9 mouse cellular contexts compared by ENCODE assay signal in genomic region chr19:9989171-9989883, GRCm38 (mm10). TPM values are rescaled to one million over a fixed set of nuclear protein-coding genes. Genes with fewer than 3 reads are reported as not detected.
A peak's percentile ranks its signal among the peaks of the same experiment; 100 is the strongest.
DNase-seq lines count a peak whose midpoint lies in the region; ATAC-seq and TF ChIP-seq lines count a peak whose summit lies in the region.
"Had no signal": no experiment of that assay in that cellular context is flagged by ENCODE, and none has a peak within 500 bp of the region (broad histone marks: within the 10 kb centered on the region; RNA-seq: fewer than 3 reads in every experiment).

No protein-coding gene starts in this region.

- ATAC-seq in megakaryocyte, adult 5-6 weeks (ENCODE audit: poor library complexity, severe bottlenecking), result peak; percentile 41

- H3K4me3 ChIP-seq in kidney, adult 2 months (ENCODE audit: insufficient read depth, low read depth, low read length), result no peak overlapping the region
- H3K4me3 ChIP-seq in E14TG2a.4 (replicated peaks; ENCODE audit: low read length), result no peak overlapping the region
- H3K4me3 ChIP-seq in bone marrow, adult 2 months (replicated peaks; ENCODE audit: control insufficient read depth, low read depth, low read length), result no peak overlapping the region
- H3K4me3 ChIP-seq: limb, embryonic 12.5 days had no signal

- H3K27ac ChIP-seq in kidney, adult 2 months (ENCODE audit: insufficient read depth, low read depth, low read length), result no peak overlapping the region
- no peak overlapping the region for H3K27ac ChIP-seq in bone marrow, adult 2 months (ENCODE audit: control insufficient read depth, insufficient read depth, low read depth, low read length, poor library complexity)
- H3K27ac ChIP-seq: limb, embryonic 12.5 days had no signal

- peaks cover 10% of the 10 kb centered on the region for H3K36me3 ChIP-seq in kidney, adult 2 months (ENCODE audit: control insufficient read depth, insufficient read depth, low read length)
- peaks cover 20% of the 10 kb centered on the region for H3K36me3 ChIP-seq in E14TG2a.4 (ENCODE audit: insufficient read depth, low read length)

- no peak for TF ChIP-seq POLR2A in kidney, adult 2 months (IDR thresholded peaks at IDR 0.05; ENCODE audit: low read depth, low read length)
- no peak for TF ChIP-seq POLR2A in bone marrow, adult 2 months (IDR thresholded peaks at IDR 0.05; ENCODE audit: borderline replicate concordance, control insufficient read depth, low read depth, low read length)

- TF ChIP-seq CTCF in kidney, adult 2 months (conservative IDR thresholded peaks at IDR 0.05; ENCODE audit: insufficient read depth, insufficient read length, low read depth, low read length), result peak; percentile 84
- peak; percentile 58 for TF ChIP-seq CTCF in E14TG2a.4 (conservative IDR thresholded peaks at IDR 0.05; ENCODE audit: low read length)
- TF ChIP-seq CTCF in bone marrow, adult 2 months (IDR thresholded peaks at IDR 0.05; ENCODE audit: control insufficient read depth, insufficient read depth, low read length), result peak; percentile 84

- no peaks in the 10 kb centered on the region for H3K27me3 ChIP-seq in kidney, adult 2 months (replicated peaks; ENCODE audit: control insufficient read depth, insufficient read depth, low read length)
- H3K27me3 ChIP-seq in E14TG2a.4 (ENCODE audit: insufficient read depth, low read length), result peaks cover 7% of the 10 kb centered on the region; the same call in 1 of the 2 replicates
- H3K27me3 ChIP-seq: limb, embryonic 12.5 days had no signal

- 57% methylated on average over 17 of the region's 17 CpGs for WGBS in kidney, adult 2 months
- 55% methylated on average over 17 of the region's 17 CpGs for WGBS in bone marrow, adult 2 months

- DNase-seq in kidney, adult 2 months, result peak; percentile 39
- no peak for DNase-seq in kidney, postnatal 14 days
- no peak for DNase-seq in right cerebral cortex, postnatal 4 days
- no peak for DNase-seq in frontal cortex, postnatal 36 days (ENCODE audit: low spot score in 2 of 2)
- DNase-seq in gastrocnemius, adult 8-10 months (ENCODE audit: low spot score in 2 of 2), result no peak

- no peaks in the 10 kb centered on the region for H3K9me3 ChIP-seq in E14TG2a.4 (ENCODE audit: low read length)
- H3K9me3 ChIP-seq: limb, embryonic 12.5 days had no signal

- H3K4me1 ChIP-seq in kidney, adult 2 months (ENCODE audit: control insufficient read depth, insufficient read depth, low read length), result peaks cover 7% of the 10 kb centered on the region
- H3K4me1 ChIP-seq in E14TG2a.4 (replicated peaks; ENCODE audit: low read depth, low read length), result peaks cover 42% of the 10 kb centered on the region
- H3K4me1 ChIP-seq in bone marrow, adult 2 months (ENCODE audit: control insufficient read depth, insufficient read depth, low read length), result peaks cover 7% of the 10 kb centered on the region; the same call in 1 of the 2 replicates

RNA-seq across cellular contexts. Expression of gene Fth1, which starts 8.9 kb away (rescaled TPM):
- 8,110 and 8,726 TPM in 2 replicates for polyA plus RNA-seq in kidney, adult 2 months (2012; rRNA removed)
- 1,509 and 1,706 TPM in 2 replicates for polyA plus RNA-seq in bone marrow, adult 2 months (2011; ENCODE audit: insufficient read depth, insufficient read length, low replicate concordance, missing spikeins)
- 1,271 and 1,296 TPM in 2 replicates for total RNA-seq in megakaryocyte, adult 5-6 weeks (2015)
- 513 and 615 TPM in 2 replicates for total RNA-seq in megakaryocyte, adult 5-6 weeks (2017)
- 1,000 to 10,000 TPM; 1,901 to 2,305 (median 2,120) TPM for total RNA-seq in gastrocnemius, adult 8-10 months (2022)

RNA-seq across cellular contexts. Expression of gene Best1, which starts 12.1 kb away (rescaled TPM):
- 0.33 and 0.38 TPM in 2 replicates for polyA plus RNA-seq in kidney, adult 2 months (2012; rRNA removed)
- polyA plus RNA-seq in bone marrow, adult 2 months (2011; ENCODE audit: insufficient read depth, insufficient read length, low replicate concordance, missing spikeins), result not detected in 2 replicates
- not detected in 2 replicates for total RNA-seq in megakaryocyte, adult 5-6 weeks (2015)
- not detected in 2 replicates for total RNA-seq in megakaryocyte, adult 5-6 weeks (2017)
- total RNA-seq in gastrocnemius, adult 8-10 months (2022), result under 1 TPM in 3 of 4 experiments, not detected in 1; 0.39 to 0.46 (median 0.45) TPM

RNA-seq across cellular contexts. Expression of gene Rab3il1, which starts 12.1 kb away (rescaled TPM):
- 66.0 and 90.9 TPM in 2 replicates for polyA plus RNA-seq in kidney, adult 2 months (2012; rRNA removed)
- polyA plus RNA-seq in bone marrow, adult 2 months (2011; ENCODE audit: insufficient read depth, insufficient read length, low replicate concordance, missing spikeins), result 89.7 and 115 TPM in 2 replicates
- 3.1 and 5.6 TPM in 2 replicates for total RNA-seq in megakaryocyte, adult 5-6 weeks (2015)
- total RNA-seq in megakaryocyte, adult 5-6 weeks (2017), result 7.1 and 11.8 TPM in 2 replicates
- 1 to 10 TPM; 2.5 to 3.9 (median 3.3) TPM for total RNA-seq in gastrocnemius, adult 8-10 months (2022)

RNA-seq across cellular contexts. Expression of gene Fads3, which starts 52.0 kb away (rescaled TPM):
- 382 and 459 TPM in 2 replicates for polyA plus RNA-seq in kidney, adult 2 months (2012; rRNA removed)
- polyA plus RNA-seq in bone marrow, adult 2 months (2011; ENCODE audit: insufficient read depth, insufficient read length, low replicate concordance, missing spikeins), result 6.6 and 12.5 TPM in 2 replicates
- total RNA-seq in megakaryocyte, adult 5-6 weeks (2015), result 0.76 and 0.91 TPM in 2 replicates
- total RNA-seq in megakaryocyte, adult 5-6 weeks (2017), result 1.8 and 1.9 TPM in 2 replicates
- 1 to 10 TPM; 1.5 to 4.9 (median 3.5) TPM for total RNA-seq in gastrocnemius, adult 8-10 months (2022)
